Mouse (Mus musculus) erythroblast, embryonic 14.5 days (primary cell): ENCODE results near the gene Palm.

Experiments
- GATA1 ChIP-seq: IDR thresholded peaks from 2 replicates; pipeline ENCODE4 v1.6.1; 2012; ENCODE audit warnings: low read length, inconsistent platforms, mixed read lengths
- TAL1 ChIP-seq: IDR thresholded peaks from 3 replicates; pipeline ENCODE4 v1.6.1; 2012; ENCODE audit warnings: low read length, inconsistent platforms, mixed read lengths

GRCm38 (mm10) chr10:79790861-79791260, 2.5 kb upstream of the Palm start, which contains the start of gene Prss57:
- TF ChIP-seq TAL1 (no peak), GATA1 (no peak)
